Mouse (Mus musculus): Measurements from ENCODE around the gene Muc13.

The Muc13 gene

DNA sequence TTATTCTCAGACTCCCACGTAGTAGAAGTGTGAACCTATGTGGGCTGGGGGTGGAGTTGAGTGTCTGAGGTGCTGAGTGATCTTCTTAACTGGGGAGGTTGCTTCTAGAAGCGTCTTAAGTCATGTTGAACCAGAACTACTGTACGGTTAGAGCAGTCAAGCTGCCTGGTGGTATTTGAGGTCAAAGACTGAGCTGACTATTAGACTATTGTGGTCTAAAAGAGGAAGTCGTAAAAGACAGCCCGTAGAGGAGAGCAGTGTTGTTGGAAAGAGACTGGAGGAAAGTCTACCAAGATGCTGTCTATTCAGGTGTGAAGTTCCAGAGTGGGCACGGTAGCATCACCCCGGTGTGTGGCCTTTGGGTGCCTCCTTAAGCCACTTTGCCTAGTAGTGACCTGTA, 24.0 kb upstream of the Muc13 start:
- no peak for DNase-seq (ENCODE audit: low read depth, low spot score)

DNA sequence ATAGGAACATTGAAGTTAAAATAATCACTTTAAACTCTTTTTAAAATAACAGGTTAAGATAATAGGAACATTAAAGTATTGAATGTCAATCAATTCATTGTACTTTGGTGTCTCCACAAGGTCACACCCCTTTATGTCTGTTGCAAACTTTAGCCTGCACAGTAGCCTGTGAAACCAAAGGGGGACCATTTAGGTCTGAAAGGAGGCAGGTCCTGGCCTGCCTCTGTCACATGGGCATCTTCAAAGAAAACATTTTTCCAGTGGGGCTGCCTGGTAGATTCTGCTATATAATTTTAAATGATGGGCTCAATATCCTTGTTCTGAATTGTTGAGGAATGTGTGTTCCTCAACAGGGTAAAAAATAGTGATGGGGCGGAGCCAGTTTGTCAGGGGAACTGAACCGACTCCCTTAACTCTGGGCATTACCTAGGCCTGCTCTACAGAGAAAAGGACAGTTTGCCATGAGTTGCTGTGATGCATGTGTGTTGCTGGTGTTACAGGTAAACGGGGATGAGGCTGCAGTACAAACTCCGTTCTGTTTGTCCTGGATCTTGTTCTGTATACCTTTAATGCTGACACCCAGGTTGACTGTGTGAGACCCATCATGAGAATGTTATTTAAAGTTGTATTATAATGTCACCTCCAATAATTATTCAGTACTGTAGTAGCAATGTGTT, 22.9 kb upstream of the Muc13 start:
- no peak for DNase-seq (ENCODE audit: low read depth, low spot score)

GRCm38 (mm10) chr16:33772809-33773208, 21.0 kb upstream of the Muc13 start:
- no peak for DNase-seq (ENCODE audit: low read depth, low spot score)

DNA sequence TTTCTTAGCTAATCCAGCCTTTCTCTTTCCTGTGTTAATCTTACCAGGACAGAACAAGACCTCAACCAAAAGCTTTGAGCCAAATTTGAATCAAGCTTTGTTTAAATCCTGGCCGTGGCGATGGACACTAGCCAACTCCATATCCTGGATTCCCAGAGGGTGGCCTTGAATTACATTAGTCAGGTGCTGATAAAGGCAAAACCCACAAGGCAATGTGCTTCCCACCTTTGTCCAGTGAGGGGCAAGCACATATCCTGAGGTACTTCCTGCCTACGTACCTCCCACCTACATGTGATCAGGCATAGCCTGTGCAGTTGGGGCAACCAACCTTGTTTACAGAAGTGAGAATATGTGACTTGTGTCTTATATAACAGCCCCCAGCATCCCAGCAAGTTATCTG, 18.9 kb upstream of the Muc13 start:
- DNase-seq (ENCODE audit: low read depth, low spot score) = no peak

GRCm38 (mm10) chr16:33775733-33776335, 18.0 kb upstream of the Muc13 start:
- DNase-seq (ENCODE audit: low read depth, low spot score) = no peak

DNA sequence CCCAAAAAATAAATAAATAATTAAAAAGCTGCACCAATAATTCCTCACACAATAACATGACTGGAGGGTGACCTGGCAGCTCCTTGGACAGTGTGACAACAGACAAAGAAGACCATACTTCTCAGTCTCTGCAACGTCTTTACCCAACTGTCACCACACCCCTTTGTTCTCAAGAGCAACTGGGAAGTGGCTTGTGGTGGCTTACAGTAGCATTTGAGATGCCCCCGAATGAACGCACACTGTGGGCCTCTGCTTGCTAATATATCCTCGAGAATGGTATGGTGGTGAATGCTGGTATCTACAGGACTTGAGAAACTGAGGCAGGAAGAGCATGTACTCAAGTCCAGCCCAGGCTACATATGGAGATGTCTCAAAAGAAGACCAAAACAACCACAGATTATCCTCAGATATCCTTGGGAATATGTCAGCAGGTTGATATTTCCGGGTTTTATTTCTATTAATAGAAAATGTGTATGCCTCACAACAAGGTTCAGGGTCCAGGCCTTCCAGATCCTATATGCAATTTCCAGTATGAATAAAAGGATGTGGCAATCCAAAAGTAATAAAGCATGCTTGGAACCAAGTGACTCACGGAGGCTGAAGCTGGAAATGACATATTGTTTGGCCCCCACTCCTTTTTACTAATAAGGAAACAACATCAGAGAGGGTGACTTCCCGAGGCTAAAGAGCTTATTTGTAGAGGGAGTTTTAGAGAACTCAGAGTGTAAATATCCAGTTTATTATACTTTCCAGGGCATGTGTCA, 16.9 kb upstream of the Muc13 start:
- DNase-seq (ENCODE audit: low read depth, low spot score) = no peak

DNA sequence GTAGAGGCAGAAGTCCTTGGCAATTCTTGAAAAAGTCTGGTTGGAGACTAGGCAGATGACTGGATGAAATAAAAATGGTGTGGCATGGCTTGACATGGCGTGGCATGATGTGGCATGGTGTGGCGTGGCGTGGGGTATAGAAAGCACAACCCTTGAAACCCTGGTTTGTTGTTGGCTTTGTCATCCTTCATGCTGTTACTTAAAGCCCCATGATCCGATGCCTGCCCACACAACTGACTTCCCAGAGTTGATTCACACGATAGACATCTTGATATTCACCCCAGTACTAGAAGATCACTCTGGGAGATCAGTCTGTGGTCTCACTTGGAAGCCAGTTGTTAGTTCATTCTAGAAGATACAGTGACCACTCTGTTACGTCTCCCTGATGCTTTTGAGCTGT, 16.2 kb upstream of the Muc13 start:
- DNase-seq (ENCODE audit: low read depth, low spot score) = no peak

DNA sequence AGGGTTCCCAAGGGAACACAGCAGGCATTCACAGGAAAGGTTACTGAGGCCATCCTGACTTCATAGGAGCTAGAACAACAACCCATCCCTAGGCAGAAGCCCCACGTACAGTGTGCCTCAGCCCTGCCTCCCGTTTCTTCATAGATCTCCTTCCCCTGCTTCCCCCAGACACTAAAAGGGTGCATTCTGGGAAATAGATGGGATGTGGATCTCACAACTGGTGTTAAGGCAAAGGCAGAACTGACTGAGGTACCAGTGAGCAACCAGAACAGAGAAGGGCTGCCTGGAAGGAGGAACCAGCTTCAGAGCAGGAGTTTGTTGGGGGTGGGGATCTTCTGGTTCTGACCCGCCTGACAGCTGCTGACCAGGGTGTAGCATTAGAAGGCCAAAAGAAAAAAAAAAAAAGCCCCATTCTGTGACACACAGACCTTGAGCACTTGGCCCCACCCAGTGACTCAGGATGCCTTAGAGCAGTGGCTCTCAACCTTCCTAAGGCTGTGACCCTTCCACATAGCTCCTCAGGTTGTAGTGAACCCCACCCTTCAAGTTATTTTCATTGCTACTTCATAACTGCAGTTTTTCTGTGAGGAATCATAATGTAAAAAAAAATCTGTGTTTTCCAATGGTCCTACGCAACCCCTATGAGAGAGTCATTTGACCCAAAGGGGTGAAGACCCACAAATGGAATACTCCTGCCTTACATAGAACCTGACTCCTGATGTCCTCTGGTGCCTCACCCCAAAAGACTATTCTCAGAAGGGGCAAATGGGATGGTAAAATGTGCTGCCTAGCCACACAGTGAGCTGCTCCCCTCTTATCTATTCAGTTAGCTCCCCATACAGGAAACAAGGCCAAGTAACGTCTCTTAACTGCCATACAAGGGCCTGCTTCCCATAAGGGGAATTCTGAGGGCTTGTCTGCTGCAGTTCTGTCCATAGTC, 11.8 kb upstream of the Muc13 start:
- DNase-seq (ENCODE audit: low read depth, low spot score) = no peak

DNA sequence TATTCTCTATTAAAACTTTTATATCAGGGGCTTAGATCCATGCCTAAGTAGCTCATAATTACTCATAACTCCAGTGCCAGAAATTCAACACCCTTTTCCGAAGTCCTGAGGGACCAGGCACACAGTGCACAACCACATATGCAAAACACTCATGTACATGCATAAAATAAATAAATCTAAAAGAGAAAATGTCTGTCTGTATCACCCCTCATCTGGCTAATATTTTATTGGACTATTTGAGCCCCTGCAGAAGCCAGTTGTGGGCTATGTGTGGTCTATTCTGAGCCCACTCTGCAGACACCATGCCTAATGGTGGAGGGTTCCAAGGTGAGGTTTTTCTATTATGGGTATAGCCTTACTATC, 11.1 kb upstream of the Muc13 start:
- DNase-seq (ENCODE audit: low read depth, low spot score) = no peak

DNA sequence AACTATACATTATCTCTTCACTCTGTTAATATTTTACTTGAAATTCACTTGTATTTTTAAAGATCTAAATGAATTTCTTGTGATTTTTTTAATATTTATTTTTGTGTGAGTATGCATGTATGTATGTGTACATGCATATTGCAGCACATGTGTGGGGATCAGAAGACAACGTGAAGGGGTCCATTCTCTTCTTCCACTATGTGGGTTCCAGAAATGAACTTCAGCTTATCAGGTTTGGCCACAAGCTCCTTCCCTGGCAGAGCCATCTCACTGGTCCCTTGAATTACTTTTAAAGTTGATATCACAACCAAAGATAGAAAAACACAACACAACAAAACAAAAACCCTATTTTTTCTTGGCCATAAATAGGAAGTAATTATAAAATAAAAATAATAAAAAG, 9.3 kb upstream of the Muc13 start:
- DNase-seq (ENCODE audit: low read depth, low spot score) = no peak

DNA sequence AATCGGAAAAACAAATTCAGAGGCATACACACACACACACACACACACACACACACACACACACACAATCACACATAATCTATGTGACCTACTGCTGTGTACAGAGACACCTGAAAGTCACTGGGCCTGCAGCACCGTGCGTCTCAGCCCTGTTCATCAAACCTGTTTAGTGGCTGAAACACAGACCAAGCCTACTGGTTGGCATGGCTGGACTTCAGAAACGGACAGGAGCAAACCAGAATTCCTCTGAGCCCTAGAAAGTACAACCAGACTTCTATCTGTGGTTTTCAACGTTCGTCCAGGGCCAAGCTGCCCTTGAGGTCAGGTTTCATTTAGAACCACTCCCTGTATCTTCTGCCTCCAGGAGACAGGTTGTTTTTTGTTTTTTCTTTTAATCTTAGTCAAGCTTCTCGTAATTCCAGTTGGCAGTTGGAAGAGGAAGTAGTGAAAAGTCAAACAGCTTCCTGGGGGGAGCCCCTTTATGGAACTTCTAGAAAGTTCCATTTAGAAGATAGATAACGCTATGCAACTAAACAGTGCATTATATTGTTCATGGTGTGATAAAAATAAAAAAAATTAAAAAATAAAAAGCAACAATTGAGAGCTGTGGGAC, 8.6 kb upstream of the Muc13 start:
- DNase-seq (ENCODE audit: low read depth, low spot score) = no peak

DNA sequence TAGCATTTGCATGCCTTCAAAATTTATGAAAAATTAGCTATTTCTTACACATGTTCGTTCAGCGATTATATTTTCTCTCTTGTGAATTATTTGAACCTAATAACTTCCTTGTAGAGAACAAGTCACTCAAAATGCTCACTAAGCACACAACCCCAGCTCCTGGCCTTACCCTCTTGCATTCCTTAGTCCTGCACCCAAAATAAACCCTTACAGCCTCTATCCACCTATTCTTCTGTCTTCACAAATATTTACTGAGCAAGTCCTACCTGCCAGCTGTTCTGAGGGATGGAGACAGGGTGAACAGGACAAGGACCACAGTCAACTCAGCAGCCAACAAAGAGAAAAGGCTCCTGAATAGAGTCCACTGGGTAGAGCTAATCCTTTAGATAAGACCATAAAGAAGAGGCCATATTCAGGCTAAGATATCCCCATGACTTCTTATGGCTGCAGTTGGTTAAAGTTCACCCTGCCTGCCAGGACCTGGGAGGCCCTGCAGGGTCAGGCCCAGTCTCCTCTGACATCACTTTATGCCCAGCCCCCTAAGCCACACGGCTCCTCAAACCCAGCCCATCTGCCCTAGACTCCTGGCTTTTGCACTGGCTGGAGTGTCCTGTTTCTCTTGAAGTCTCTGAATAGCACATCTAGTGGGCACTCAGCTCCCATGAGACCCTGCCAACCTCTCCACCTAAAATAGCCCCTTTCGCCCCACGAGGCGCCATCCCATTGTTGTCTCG, 7.0 kb upstream of the Muc13 start:
- no peak for DNase-seq (ENCODE audit: low read depth, low spot score)

DNA sequence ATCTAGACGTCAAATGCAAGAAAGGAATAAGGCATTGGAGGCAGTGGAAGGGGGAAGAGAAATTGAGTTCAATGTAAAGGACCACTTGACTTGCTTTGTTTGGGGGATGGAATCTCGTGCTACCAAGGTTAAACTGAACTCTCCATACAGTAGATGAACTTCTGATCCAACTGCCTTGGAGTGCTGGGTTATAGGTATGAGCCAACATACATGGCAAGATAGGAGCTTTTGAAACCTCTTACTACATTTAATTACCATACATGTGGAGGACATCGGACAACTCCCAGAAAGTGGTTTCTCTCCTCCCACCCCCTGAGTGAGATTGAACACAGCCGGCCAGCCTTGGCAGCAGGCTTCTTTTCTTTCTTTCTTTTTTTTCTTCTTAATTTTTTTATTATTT, 1.3 kb downstream of the Muc13 start:
- DNase-seq (ENCODE audit: low read depth, low spot score) = no peak

- no peak for DNase-seq (ENCODE audit: low read depth, low spot score)
Measured at GRCm38 (mm10) chr16:33795887-33796286, 2.0 kb downstream of the Muc13 start.

- no peak for DNase-seq (ENCODE audit: low read depth, low spot score)
Measured at GRCm38 (mm10) chr16:33796756-33797155, 2.9 kb downstream of the Muc13 start.

DNA sequence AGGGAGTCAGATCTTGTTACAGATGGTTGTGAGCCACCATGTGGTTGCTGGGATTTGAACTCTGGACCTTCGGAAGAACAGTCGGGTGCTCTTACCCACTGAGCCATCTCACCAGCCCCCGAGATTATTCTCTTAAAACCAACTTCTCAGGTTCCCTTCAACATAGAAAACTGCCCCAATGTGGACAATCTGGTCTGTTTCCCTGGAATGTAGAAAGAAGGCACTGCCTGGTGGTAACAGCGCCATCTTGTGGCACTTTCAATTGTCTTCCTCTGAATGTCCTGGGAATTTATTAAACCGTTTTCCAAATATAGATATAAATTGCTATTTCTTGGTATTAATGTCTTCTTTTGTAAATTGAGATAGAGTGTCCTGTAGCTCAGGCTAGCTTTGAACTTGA, 4.0 kb downstream of the Muc13 start:
- DNase-seq (ENCODE audit: low read depth, low spot score) = peak; percentile 76

DNA sequence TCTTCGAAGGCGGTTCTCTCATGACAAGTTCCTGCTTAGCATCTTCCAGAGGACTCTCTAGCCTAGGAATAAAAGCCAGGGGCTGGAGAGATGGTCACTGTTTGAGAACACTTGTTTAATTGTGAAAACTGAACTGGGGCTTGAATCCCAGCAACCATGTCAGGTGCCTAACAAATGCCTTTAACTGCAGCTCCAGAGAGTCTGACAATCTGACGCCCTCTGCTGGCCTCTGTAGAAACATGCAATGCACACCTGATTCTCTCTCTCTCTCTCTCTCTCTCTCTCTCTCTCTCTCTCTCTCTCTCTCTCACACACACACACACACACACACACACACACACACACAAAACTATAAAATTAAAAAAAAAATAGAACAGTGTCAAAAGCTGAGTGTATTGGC, 16.2 kb downstream of the Muc13 start:
- DNase-seq (ENCODE audit: low read depth, low spot score) = no peak

GRCm38 (mm10) chr16:33818413-33819165, 24.8 kb downstream of the Muc13 start:
- no peak for DNase-seq (ENCODE audit: low read depth, low spot score)

DNA sequence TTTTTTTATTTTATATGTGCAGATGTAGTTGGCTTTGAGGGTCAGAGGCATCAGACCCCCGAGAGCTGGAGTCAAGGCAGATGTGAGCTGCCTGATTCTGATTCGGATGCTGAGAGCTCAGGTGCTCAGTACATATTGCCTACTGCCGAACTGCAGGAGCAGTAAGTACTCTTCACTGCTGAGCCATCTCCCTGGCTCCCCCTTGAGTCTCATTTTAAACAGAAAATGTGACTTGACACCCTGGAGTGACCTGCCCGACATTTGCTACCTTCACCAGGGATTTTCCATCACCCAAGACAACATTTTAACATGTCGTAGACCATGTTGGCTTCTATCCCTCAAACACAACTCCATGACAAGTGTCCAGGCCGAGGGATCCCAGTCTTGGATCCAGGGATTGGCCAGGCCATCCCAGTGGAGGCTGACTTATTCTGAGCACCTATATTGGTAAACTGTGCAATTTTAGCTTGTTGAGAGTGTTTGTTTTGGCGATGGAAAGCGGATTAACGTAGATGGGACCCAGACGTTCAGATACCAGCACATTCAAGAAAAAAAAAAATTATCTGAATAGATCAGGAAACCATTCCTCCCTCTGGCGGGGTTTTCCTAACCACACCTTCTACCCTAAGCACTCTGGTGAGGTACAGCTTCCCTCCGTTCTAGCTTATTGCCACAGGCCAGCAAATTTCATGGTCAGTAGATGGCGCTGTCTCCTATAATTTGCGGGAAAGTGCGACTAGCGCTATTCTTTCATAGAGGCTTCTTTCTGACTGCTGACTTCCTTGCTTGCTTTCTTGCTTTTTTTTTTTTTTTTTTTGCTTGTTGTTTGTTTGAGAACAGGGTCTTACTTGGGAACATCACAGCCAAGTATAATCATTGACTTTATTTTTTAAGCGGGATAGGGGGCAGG, 26.7 kb downstream of the Muc13 start:
- peak; percentile 87 for DNase-seq (ENCODE audit: low read depth, low spot score)
